Mouse (Mus musculus): ENCODE measurements at regions not wholly inside any gene's neighbourhood (a gene's known extent, or its start where the extent isn't known, plus 50 kb on each side); places are given as distances from the start of the nearest gene placed in this dataset.

- TF ChIP-seq CTCF (IDR thresholded peaks at IDR 0.05; ENCODE audit: borderline replicate concordance, insufficient read depth, low read depth, low read length) (no peak), POLR2A (IDR thresholded peaks at IDR 0.05; ENCODE audit: borderline replicate concordance, insufficient read depth, low read length) (no peak)
Observed at GRCm38 (mm10) chr2:115371072-115371471, 210.4 kb upstream of the BC052040 start.
